Mouse (Mus musculus): Measurements from ENCODE around the gene Usp2.

DNA sequence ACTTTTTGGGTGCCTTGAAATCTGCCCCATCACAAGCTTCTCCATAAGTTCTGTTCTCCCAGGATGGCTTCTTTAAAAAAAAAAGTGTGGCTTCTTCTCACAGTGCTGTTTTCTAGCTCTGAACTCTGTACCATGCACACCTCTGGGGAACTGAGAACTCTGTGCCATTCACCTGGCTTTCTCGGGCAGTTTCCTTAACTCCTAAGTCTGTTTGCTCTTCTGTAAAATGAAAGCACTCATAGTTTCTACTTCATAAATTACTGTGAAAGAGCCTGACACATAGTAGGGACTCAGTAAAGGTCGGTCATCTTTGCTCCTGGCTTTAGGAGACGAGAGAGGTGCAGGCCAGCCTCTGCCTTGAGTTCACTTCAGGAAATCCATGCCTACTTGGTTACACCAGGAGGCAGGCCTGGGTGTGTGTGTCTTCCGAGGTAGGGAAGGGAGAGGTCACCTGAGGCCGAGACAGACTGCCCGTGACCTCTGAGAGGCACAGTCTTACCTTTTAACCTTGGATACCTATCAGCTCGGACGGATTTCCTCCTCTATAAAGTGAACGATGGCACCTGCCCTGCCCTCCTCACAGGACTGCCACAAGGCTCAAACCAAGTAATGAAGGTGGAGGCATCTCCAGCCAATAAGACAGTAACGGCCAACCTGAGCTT is 11.4 kb downstream of the Usp2 start:
- TF ChIP-seq CTCF (IDR thresholded peaks at IDR 0.05; ENCODE audit: insufficient read depth, low read depth, low read length) (no peak), POLR2A (IDR thresholded peaks at IDR 0.05; ENCODE audit: insufficient read depth, low read depth, low read length) (no peak)

Measured in olfactory bulb, adult 2 months (tissue).